Mouse (Mus musculus): ENCODE measurements around the gene Fut11.
"Not testable (repeated sequence)": the region's sequence is repeated elsewhere in the genome, so short reads cannot be mapped to it uniquely, and the experiment has no call there.

Gene Fut11

DNA sequence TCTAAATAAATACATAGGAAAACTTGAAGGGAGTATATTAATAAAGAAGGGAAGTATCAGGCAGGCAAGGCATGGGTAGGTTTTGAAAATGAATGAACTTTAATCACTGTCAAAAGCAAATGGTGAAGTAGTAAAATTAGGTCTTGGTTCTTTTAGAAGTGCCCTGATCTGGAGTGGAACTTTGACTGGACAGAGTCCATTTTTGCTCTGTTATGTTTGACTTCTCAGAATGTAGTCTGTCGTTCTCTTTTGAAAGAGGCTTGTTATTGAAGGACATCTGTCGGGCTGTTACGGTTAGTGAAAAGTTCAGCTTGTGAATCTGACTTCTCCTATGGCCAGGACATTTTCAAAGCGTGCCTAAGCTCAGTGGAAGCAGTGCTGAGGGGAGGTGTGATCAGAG lies 16.9 kb upstream of the Fut11 start:
- DNase-seq: peak; percentile 54

DNA sequence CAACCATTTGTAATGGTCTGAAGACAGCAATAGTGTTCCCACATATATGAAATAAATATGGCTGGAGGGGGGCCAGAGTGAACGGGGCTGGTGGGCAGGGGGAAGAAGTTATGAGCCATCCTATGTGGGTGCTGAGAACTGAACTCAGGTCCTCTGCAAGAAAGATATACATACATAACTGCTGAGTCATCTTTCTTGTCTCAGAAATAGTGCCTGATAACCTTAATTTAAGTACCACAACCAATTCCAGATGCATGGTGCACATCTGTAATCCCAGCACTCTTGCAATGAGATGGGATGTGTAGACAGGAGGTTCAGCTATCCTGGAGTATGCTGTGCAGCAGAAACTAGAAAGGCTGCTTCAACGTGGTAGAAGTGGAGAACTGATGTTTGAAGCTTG lies 13.0 kb upstream of the Fut11 start:
- no peak for DNase-seq

DNA sequence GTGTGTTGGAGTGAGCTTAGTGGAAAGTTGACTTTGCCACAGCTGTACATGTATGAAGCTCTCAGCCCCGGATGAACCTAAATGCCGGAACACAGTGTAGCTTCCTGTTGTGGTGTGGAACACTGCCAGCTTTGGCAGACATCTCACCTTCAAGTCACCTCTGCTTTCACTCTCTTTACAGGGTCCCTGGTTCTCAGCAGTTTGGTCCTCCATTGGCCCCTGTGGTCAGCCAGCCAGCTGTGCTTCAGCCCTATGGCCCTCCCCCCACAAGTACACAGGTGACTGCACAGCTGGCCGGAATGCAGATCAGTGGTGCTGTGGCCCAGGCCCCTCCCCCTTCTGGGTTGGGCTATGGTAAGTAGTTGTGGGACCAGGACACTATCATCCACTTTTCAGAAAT lies 12.3 kb upstream of the Fut11 start:
- DNase-seq: peak; percentile 58

DNA sequence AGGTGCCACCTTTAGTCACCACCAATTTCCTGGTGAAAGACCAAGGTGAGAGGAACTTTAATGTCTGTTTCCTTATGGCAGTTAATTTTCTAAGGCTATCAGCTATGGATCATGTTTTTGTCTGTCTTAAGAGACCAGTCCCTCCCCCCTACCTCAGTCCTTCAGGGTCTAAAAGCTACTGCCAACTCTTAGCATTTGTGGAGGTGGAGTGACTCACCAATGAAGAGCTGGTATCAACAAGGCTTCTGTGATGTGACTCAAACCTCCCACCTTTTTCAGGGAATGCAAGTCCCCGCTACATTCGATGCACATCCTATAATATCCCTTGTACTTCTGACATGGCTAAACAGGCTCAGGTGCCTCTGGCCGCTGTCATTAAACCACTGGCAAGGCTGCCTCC lies 8.2 kb upstream of the Fut11 start:
- no peak for DNase-seq

DNA sequence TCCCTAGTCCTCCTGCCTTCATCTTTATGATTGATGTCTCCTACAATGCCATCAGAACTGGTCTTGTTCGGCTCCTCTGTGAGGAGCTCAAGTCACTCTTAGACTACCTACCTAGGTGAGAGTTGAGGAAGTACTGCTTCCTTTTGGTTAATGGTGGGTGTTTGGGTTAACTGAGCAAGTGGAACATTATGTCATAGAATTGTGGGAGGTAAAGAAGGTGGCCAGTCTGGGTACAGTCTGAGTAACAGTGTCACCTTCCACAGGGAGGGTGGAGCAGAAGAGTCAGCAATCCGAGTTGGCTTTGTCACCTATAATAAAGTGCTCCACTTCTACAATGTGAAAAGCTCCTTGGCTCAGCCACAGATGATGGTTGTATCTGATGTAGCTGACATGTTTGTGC lies 5.8 kb upstream of the Fut11 start:
- DNase-seq: no peak

DNA sequence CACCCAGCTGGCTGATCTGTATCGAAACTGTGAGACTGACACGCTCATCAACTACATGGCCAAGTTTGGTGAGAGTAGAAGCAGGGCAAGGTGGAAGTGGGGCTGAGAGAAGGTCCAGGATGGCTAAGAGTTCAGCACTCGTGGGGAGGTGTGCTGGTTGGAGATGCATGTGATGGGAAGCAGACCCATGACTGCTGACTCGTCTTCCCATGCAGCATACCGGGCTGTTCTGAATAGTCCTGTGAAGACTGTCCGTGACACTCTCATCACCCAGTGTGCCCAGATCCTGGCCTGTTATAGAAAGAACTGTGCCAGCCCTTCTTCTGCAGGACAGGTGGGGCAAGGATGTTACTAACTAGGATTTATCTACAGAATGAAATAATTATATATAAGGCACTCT lies 3.0 kb upstream of the Fut11 start:
- no peak for DNase-seq

DNA sequence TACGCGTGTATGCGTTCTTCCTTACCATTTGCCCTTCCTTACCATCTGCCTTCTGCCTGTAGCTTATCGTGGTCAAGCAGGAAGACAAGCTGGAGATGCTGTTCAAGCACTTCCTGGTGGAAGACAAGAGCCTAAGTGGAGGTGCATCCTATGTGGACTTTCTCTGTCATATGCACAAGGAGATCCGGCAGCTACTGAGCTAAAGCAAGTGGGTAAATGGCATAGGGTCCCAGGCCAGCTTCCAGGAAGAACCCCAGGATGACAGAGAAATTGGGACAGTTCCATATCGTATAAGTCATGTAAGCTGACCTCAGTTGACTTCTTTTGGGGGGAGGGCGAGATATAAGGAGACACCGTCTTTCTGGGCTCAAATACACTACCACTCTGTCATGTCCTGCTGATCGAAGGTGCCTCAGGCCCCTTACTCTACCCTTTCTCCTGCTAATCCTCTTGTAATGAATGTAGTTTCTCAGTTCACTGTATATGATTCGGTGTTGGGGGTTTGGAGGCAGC lies 1.1 kb upstream of the Fut11 start:
- DNase-seq: no peak

DNA sequence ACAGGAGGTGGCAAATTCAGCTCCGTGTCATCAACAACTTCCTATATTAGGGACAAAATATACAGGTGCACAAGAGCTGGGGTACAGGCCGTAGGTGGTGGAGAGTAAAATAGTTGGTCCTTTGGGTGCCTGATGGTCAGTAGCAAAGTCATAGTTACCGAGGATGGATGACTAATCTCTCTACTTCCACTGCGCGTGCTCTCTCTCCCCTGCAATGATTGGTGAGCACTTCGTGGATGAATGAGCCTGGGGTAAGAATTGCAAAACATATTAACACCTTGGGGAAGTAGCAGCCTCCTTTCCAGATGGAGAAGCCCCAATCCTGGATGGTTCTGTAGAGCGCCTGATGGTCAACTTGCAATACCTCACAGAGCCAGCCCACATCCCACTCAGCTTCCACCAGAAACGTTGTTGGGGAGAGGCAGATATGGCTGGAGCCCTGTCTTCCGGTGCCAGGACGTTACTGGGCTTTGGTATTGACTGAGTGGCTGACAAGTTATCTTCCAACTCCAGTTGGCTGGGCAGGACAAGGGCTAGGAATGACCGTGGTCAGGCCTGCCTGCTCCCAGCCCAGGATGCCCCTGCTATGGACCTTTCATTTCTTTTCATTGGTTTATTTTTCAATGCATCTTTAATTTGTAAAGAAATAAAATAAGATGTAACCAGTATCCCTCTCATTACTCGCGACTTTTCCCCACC lies 434 bp upstream of the Fut11 start:
- DNase-seq: peak; percentile 27

DNA sequence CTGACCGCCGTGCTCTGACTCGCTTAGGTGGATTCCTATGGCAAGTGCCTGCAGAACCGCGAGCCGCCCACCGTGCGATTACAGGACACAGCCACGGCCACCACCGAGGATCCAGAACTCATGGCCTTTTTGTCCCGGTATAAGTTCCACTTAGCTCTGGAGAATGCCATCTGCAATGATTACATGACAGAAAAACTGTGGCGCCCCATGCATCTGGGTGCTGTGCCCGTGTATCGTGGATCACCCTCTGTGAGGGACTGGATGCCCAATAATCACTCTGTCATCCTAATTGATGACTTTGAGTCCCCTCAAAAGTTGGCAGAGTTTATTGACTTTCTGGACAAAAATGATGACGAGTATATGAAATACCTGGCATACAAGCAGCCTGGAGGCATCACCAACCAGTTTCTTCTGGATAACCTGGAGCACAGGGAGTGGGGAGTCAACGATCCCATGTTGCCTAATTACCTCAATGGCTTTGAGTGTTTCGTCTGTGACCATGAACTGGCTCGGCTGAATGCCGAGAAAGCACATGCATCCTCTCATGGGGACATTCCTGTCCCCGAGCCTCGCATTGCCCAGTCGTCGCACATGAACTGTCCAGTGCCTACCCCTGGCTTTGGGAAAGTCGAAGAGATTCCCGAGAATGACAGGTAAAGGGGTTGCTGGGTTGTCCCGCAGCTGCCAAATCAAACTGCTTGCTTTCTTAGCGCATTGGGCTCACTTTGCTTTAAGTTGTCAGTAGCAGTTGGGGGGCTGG lies 1.2 kb downstream of the Fut11 start:
- no peak for DNase-seq

DNA sequence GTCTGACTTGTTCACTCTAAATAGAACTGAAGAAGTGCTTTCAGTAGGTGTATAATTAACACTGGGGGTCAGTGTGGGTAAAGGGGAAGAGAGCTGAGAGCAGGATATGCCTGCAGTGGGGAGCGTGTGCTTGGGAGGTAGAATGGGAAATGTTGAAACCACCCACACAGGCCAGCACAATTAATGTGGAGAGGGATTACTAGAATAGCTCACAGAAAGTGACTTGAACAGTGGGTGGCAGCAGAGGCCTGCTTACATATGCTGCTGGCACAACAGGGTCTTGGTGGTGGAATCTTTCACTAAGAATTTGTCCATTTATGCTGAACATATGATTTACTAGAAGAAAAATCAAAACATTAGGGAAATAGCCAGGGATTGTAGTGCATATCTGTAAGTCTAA lies 2.2 kb downstream of the Fut11 start:
- peak; percentile 39 for DNase-seq

DNA sequence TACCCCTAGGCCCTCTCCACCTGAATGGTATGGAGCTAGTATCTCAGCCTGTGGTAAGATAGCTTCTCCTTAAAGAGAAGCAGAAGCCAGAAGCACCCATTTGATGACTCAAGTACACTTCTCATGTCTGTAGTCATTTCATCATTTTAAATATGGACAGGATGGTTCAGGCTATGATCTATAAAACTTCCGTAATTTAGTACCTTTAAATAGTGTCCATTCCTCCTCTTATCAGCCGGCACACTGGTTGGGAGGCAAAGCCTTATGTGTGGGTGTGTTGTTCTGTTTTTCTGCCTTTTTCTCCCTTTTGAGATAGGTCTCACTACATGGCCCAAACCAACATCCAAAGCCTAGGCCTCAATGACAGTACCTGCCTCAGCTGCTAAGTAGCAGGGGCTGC lies 3.7 kb downstream of the Fut11 start:
- DNase-seq: no peak

DNA sequence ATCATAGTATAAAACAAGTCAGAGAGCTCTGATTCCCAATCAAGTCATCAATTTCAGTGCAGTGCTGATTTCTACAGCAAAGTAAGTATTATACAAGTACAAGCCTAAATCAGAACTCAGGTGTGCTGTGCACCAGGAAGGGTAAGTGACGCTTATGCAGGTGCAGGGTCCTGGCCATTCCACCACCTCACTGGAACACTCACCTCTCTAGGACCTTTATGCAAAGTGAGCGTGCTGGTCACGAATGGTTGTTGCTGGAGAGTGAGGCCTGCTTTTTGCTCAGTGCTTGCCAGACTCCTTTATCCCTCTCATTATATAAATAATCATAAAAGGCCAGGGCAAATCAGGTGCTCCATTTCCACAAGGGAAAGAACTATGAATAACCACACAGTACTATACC lies 5.6 kb downstream of the Fut11 start:
- DNase-seq: no peak

DNA sequence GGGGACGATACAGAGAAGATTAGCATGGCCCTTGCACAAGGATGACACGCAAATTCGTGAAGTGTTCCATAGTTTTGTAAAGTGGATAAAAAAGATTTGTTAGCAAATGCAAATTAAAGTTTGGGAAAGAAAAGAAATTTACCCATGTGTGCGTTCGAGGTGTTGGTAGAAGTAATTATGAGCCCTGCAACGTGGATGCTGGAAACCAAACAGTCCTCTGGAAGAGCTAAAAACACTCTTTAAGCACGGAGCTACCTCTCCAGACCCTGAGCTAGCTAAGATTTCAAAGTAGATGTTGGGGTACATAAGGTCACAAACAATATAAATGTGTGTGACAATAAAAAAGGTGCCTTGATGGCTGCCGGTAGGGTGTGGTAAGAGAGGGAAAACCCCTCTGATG lies 6.8 kb downstream of the Fut11 start:
- no peak for DNase-seq

DNA sequence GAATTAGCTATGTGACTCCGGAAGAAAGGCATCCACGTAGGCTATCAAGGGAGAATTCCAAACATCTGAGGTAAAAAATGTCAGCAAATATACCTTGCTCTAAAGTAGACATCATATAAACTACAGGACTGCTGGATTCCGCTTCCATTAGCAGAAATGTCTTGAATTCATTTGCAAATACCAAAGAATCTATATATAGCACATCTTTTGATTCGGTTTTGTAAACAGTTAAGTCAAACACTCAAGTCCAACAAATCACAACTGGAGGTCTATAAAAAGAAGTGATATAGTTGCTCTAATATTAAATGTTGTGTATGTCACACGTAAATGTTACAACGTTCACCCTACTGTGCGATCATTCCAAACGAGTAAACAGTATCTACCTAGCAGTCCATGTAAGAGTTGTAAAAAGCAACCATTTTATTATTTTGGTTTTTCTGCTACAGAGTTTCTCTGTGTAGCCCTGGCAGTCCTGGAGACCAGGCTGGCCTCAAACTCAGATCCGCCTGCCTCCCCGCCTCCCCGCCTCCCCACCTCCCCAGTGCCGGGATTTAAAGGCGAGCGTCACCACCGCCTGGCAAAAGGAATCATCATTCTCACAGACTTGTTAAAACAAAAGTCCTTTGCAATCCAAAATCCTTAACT lies 7.5 kb downstream of the Fut11 start:
- no peak for DNase-seq

DNA sequence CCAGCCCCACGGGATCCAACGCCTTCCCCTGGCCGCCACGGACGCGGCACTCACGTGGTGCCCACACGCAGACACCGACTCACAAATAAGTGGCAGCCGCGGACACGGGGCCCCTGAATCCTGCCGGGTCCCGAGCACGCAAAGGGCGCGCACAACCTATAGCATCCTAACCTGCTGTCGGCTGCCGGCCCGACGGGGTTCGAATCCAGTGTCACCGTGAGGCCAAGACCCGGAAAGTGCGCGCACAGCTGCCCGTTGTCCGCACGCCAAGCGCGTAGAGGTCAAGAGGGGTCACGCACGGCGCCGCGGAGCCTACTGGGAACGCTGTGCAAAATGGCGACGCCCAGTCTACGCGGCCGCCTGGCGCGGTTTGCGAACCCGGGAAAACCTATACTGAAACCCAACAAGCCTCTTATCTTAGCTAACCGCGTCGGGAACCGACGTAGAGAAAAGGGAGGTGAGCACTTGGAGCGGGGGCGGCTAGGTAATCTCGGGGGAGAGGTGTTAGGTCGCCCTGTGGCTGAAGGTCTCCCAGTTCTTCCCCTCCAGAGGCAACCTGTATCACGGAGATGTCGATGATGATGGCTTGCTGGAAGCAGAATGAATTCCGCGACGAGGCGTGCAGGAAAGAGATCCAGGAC lies 8.1 kb downstream of the Fut11 start, which contains the start of gene Chchd1:
Gene Chchd1, plus strand, starts transcription at position 266 of the 641 bp plus-strand sequence.
- DNase-seq: peak; percentile 92

DNA sequence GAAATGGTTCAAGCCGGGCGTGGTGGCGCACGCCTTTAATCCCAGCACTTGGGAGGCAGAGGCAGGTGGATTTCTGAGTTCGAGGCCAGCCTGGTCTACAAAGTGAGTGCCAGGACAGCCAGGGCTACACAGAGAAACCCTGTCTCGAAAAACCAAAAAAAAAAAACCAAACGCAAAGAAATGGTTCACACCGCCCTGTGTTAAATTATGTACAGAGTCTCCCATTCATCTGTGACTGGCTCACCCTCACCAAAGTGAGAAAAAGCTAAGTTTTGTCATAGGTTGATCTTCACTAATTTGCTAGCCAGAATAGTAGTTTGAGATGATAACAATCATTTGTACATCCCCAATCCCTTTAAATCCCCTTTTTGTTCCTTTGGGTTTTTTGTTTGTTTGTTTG lies 8.7 kb downstream of the Fut11 start:
- not testable (repeated sequence) for DNase-seq

DNA sequence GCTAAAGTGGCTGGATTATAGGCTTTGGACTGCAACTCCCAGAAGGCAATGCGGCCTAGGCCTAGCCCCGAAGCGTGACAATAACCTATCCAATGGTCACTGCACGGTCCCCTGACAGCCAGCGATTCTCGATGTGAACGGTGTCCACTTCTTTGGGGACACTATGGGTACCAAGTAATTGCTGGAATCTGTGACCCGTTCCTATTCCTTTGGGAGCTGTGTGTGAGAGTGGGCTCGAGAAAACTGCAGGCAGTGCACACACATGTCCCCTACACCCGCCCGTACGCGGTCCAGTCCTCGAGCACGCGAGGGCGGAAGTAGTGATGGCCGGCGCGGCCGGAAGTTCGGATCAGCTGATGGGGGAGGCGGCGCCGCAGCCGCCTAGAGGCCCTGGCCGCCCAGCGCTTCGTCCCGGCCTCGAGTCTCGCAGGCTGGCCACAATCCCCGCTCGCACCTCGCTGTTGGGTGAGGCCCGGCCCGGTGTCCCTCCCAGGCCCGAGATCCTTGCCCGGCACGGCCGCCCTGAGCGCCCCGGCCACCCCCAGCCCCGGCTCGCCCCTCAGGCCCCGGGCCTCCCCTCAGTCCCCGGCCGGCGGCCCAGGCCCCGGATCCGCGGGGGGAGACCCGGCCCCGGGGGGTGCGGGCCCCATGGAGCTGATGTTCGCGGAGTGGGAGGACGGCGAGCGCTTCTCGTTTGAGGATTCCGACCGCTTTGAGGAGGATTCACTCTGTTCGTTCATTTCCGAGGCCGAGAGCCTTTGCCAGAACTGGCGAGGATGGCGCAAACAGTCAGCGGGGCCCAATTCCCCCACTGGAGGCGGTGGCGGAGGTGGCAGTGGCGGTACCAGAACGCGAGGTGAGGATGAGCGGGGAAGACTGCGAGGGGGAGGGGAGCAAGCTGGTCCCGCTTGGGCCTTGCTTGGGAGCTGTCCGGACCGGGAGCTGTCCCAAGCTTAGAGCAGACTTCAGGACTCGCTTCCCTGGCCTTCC lies 12.7 kb downstream of the Fut11 start, which contains the start of gene Zswim8:
Gene Zswim8, plus strand, starts transcription at position 352 of the 990 bp plus-strand sequence.
- DNase-seq: peak; percentile 93

DNA sequence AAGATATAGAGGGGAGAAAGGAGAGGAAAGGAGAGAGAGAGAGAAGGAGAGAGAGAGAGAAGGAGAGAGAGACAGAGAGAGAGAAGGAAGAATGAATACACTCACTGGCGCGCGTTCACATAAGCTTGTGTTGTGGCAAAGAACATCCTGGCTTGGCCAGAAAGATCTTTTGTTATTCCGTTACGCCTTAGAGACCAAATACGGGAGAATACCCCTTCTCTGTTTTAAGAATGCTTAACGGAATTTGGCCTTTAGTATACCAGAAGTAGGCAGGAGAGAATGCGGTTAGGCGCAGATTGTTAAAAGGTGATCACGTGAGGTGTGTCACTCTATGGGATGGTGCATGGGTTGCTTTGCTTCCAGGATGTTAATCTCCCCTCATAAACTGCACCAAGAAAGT lies 13.5 kb downstream of the Fut11 start:
- no peak for DNase-seq

DNA sequence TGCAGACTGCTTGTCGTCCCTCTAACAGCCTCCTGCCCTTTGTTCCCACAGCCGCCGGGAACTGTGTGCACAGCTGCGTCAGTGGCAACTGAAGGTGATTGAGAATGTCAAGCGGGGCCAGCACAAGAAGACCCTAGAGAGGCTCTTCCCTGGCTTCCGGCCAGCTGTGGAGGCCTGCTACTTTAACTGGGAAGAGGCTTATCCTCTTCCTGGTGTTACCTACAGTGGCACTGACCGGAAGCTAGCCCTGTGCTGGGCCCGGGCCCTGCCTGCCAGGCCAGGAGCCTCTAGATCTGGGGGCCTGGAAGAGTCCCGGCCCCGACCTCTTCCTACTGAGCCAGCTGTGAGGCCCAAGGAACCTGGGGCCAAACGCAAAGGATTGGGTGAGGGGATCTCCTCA lies 19.1 kb downstream of the Fut11 start:
- DNase-seq: no peak

DNA sequence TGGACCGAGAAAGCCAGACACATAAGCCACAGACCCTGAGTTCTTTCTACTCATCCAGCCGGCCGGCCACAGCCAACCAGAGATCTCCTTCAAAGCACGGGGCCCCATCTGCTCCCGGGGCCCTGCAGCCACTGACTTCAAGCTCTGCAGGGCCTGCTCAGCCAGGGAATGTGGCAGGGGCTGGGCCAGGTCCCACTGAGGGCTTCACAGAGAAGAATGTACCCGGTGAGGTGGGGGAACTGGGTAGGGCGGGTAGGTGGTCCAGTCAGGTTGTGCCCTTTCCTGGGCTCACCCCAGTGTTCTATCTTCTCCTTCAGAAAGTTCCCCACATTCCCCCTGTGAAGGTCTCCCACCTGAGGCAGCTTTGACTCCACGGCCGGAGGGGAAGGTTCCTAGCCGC lies 23.7 kb downstream of the Fut11 start:
- no peak for DNase-seq

DNA sequence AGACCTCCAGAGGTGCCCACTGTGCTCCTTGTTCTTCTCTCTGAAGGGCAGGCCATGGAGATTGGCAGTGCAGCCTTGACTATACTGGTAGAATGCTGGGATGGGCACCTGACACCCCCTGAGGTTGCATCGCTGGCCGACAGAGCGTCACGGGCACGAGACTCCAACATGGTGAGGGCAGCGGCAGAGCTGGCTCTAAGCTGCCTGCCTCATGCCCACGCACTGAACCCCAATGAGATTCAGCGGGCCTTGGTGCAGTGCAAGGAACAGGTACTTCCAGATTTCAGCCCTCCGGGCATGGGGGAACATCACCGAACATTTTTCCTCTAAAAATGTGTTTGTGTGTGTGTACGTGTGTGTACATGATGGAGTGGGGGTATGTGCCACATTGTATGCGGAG lies 25.0 kb downstream of the Fut11 start:
- DNase-seq: no peak

DNA sequence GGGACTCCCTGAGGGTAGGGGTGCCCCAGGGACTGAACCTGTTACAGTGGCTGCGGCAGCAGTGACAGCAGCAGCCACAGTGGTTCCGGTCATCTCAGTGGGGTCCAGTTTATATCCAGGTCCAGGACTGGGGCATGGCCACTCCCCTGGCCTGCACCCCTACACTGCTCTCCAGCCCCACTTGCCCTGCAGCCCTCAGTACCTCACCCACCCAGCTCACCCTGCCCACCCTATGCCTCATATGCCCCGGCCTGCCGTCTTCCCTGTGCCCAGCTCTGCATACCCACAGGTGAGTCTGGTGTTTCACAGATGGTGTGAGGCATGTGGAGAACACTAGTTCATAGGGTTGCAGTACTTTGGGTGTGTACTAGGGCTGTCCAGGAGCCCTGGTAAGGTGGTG lies 26.6 kb downstream of the Fut11 start:
- DNase-seq: no peak

Data from kidney, adult 9 months (tissue).